Mouse (Mus musculus) thymus, adult 2 months (tissue): ENCODE measurements at regions not wholly inside any gene's neighbourhood (a gene's known extent, or its start where the extent isn't known, plus 50 kb on each side); places are given as distances from the start of the nearest gene placed in this dataset.

Experiments
- DNase-seq: peaks from one replicate; pipeline ENCODE4 v3.0.0; 2021
- H3K27ac ChIP-seq: fragments of 200-500 bp; 2 replicates; pipeline ENCODE4 v1.5.1; 2012; ENCODE audit warnings: low read length, control low read depth; ENCODE audit not compliant: control insufficient read depth, insufficient read depth
- H3K27me3 ChIP-seq: fragments of 200-500 bp; 2 replicates; pipeline ENCODE4 v1.6.1; 2012; ENCODE audit warnings: mild to moderate bottlenecking, low read length, moderate library complexity, mixed read lengths; ENCODE audit not compliant: control insufficient read depth, insufficient read depth
- H3K36me3 ChIP-seq: fragments of 200-500 bp; 2 replicates; pipeline ENCODE4 v1.6.1; 2012; ENCODE audit warnings: mild to moderate bottlenecking, low read length, moderate library complexity; ENCODE audit not compliant: control insufficient read depth, insufficient read depth
- H3K4me1 ChIP-seq: fragments of 200-500 bp; replicated peaks from 2 replicates; pipeline ENCODE4 v1.6.1; 2012; ENCODE audit warnings: low read length; ENCODE audit not compliant: control insufficient read depth, insufficient read depth
- H3K4me3 ChIP-seq: fragments of 200-500 bp; 2 replicates; pipeline ENCODE4 v1.5.1; 2012; ENCODE audit warnings: mild to moderate bottlenecking, low read length, control low read depth, moderate library complexity; ENCODE audit not compliant: control insufficient read depth, insufficient read depth
- CTCF ChIP-seq: fragments of 200-500 bp; IDR thresholded peaks from 2 replicates; pipeline ENCODE4 v1.5.1; 2012; ENCODE audit warnings: mild to moderate bottlenecking, control low read depth, low read length, moderate library complexity, borderline replicate concordance; ENCODE audit not compliant: control insufficient read depth, poor library complexity, insufficient read depth; ENCODE audit errors: extremely low read depth
- POLR2A ChIP-seq: fragments of 200-500 bp; IDR thresholded peaks from 2 replicates; pipeline ENCODE4 v1.6.1; 2012; ENCODE audit warnings: mild to moderate bottlenecking, low read length, control low read depth, moderate library complexity; ENCODE audit not compliant: control insufficient read depth, poor library complexity, insufficient read depth; ENCODE audit errors: extremely low read depth
- WGBS: fragments of 180-500 bp; shearing (Covaris S2); methylation state at CpG from one replicate; pipeline ENCODE4 v1.1.7; 2018; 5-methylcytosine and 5-hydroxymethylcytosine counted together

DNA sequence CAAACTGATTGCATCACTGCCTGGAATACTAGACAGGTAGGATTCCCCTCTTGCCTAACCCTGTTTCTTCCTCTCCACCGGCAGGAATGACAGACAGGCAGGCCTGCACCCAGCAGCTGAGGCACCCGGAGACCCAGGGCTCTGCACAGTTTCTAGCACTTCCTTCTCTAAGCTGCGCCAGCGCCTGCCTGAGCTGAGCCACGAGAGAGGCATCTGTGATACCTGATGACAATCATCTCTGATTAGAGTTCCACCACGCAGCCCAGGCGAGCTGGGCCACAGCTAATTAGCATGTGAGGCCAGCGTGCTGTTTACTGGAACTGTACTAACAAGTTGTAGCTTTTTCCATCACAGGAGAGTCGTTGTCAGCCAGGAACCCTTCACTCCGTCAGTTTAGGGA is 296.3 kb upstream of the Atp5g3 start:
- H3K4me1 ChIP-seq, result no peaks in the 10 kb centered on the region
- H3K4me3 ChIP-seq, result no peak overlapping the region
- 58% methylated on average over 10 of the region's 10 CpGs for WGBS
- no peaks in the 10 kb centered on the region for H3K27me3 ChIP-seq
- no peak overlapping the region for H3K27ac ChIP-seq
- H3K36me3 ChIP-seq, result no peaks in the 10 kb centered on the region
- TF ChIP-seq POLR2A (no peak), CTCF (no peak)
- no peak for DNase-seq

DNA sequence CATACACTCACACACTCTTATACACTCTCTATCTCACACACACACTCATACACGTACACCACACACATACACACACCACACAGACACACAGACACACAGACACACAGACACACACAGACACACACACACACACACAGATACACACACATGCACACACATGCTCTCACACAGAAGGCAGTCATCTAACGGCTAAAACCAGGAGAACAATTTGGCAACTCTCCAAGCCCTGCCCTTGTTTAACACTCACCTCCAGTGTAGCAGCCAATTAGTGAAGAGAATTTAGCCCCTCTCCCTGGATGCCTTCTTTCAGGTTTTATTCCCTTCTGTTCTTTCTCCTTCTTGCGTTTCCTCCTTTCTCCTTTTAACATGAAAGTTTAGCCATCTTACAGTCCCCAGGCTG is 291.6 kb upstream of the Atp5g3 start:
- DNase-seq, result no peak
- H3K27ac ChIP-seq, result no peak overlapping the region
- TF ChIP-seq CTCF (no peak), POLR2A (no peak)
- no peaks in the 10 kb centered on the region for H3K27me3 ChIP-seq
- 77% methylated on average over 3 of the region's 3 CpGs for WGBS
- no peak overlapping the region for H3K4me3 ChIP-seq
- no peaks in the 10 kb centered on the region for H3K36me3 ChIP-seq
- H3K4me1 ChIP-seq, result no peaks in the 10 kb centered on the region

DNA sequence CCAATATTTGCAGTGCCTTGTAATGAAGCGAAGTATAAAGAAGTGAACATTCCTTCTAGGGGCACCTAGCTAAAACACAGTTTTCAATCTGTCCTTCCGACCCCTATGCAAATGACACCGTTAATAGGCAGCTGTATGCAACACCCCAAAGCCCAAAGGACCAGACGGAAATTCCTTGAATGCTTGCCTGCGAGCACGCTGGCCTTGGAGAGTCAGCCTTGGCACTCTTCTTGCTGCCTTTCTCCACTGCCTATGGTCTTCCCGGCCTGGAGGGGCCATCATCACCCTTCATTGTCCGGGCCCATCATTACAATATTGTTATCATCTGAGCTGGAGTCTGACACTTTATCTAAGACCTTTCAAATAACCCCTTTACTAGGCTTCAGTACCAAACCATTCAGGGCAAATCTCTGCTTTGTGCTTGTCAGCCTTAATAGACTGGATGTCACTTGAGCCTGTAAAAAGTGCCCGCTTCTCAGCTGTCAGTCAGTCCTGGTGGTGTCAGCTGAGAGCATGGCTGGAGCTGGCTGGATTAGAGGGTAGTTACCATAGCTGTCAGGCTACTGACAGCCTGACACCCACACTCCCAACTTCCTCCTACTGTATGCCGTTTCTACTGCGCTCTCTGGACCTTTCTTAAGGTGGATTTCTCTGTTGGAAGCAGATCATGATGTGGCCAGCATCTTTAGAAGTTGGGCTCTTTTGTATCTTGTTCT is 290.6 kb upstream of the Atp5g3 start:
- no peak for TF ChIP-seq CTCF
- Histone ChIP-seq H3K36me3 (no peaks in the 10 kb centered on the region), H3K27me3 (no peaks in the 10 kb centered on the region), H3K4me1 (no peaks in the 10 kb centered on the region), H3K27ac (no peak overlapping the region), H3K4me3 (no peak overlapping the region)
- WGBS, result 75% methylated on average over 11 of the region's 11 CpGs
- DNase-seq, result no peak

DNA sequence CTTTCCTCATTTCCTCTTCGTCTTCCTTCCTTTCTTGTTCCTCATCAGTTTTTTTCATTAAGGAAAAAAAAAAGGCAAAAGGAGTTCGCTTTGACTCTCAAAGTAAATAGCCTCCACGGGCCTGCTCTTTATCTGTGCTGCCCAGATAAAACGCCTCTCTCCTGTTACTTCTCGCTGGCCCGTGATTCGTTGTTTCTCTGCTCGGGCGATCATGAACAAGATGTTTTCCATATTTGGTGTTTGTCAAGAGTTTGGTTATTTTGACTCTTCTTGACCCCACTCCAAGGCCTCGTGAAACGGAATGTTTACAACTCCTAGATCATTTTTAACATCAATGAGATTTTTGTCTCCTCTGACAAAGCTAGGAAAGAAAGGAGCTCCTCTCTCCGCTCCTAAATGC is 288.4 kb upstream of the Atp5g3 start:
- no peak for DNase-seq
- H3K4me1 ChIP-seq, result no peaks in the 10 kb centered on the region
- 68% methylated on average over 12 of the region's 12 CpGs for WGBS
- no peak overlapping the region for H3K4me3 ChIP-seq
- H3K27me3 ChIP-seq, result no peaks in the 10 kb centered on the region
- TF ChIP-seq CTCF (no peak), POLR2A (no peak)
- H3K36me3 ChIP-seq, result no peaks in the 10 kb centered on the region
- no peak overlapping the region for H3K27ac ChIP-seq

DNA sequence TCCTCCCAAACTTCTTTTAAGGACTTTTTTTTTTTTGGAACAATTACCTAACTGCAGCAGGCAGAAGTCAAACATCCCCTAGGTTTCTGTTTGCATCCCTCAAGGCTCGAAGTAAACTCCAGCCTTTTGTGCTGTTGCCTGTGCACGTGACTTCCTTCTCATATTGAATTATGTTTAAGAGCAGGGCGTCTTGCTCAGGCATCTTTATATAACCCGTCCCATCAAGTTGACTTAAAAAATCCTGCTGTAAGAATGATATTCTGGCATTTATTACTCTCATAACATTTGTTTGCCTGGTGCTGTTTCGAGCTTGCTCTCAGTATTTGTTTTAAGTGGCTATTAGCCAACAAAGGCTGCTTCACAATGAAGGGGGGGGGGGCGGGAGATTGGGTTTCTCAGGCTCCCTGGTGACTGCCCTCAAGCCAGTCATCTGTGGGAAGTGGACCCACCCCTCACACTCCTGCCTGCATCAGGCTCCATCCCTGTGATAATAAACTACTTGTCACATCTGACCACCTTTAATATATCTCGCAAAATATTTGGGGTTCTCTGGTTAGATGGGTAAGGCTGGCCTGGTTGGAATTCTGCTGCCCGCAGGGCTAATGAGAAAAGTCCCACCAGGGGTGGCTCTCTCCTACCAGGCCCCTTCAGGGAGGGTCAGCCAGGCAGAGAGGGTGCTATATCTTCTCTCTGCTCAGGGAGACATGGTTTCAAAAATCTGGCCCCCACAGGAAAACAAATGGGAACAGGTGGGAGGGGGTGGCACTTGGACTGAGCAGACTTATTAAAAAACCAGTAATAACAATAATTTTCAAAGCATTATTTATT is 277.1 kb upstream of the Atp5g3 start:
- Histone ChIP-seq H3K36me3 (no peaks in the 10 kb centered on the region), H3K27ac (no peak overlapping the region), H3K4me1 (no peaks in the 10 kb centered on the region), H3K4me3 (no peak overlapping the region), H3K27me3 (no peaks in the 10 kb centered on the region)
- 50% methylated on average over 8 of the region's 8 CpGs for WGBS
- TF ChIP-seq CTCF (no peak), POLR2A (no peak)
- DNase-seq, result no peak

DNA sequence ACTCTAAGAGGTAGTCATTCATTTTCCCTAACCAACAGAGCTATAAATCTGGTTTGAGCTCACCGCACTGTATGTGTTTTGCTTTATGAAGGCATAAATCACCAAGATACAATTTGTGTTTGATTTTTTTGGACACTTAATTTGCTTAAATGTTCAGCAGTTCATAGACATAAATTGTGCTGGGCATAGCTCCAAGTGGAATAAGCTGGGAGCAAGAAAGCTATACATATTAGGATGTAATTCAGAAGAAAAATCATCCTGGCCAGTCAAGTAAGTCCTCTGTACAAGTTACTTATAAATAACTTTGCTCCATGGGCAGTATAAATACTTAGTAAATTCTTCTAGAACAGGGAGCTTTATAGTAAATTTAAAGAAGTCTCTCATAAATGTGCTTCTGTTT is 267.0 kb upstream of the Atp5g3 start:
- no peak overlapping the region for H3K27ac ChIP-seq
- TF ChIP-seq POLR2A (no peak), CTCF (no peak)
- DNase-seq, result no peak
- H3K27me3 ChIP-seq, result no peaks in the 10 kb centered on the region
- H3K4me1 ChIP-seq, result no peaks in the 10 kb centered on the region
- WGBS, result 92% methylated on average over 1 of the region's 1 CpGs
- no peak overlapping the region for H3K4me3 ChIP-seq
- no peaks in the 10 kb centered on the region for H3K36me3 ChIP-seq
